Mouse (Mus musculus) limb, embryonic 12.5 days (tissue): ENCODE results near the gene Phf21a. TPM values are rescaled to one million over a fixed set of nuclear protein-coding genes. Genes with fewer than 3 reads are reported as not detected.
"Not testable (repeated sequence)": the region's sequence is repeated elsewhere in the genome, so short reads cannot be mapped to it uniquely, and the experiment has no call there.

Experiments used
- ATAC-seq: fragments of 200-750 bp; cut with Nextera tagmentation; 2 replicates; pipeline ENCODE4 v1.8.0; 2017; ENCODE audit warnings: low read depth, moderate TSS enrichment; ENCODE audit not compliant: insufficient number of reproducible peaks, insufficient read depth, low FRiP score, low TSS enrichment
- H3K27ac ChIP-seq: fragments of 300-500 bp; sonication (generic); 2 replicates; pipeline ENCODE4 v1.5.1; 2016; ENCODE audit warnings: mild to moderate bottlenecking, moderate library complexity
- H3K27me3 ChIP-seq: fragments of 300-500 bp; sonication (generic); 2 replicates; pipeline ENCODE4 v1.6.1; 2016; ENCODE audit warnings: mild to moderate bottlenecking, moderate library complexity
- H3K36me3 ChIP-seq: fragments of 300-500 bp; sonication (generic); 2 replicates; pipeline ENCODE4 v1.6.1; 2016; ENCODE audit warnings: mild to moderate bottlenecking, moderate library complexity
- H3K4me1 ChIP-seq: fragments of 300-500 bp; sonication (generic); replicated peaks from 2 replicates; pipeline ENCODE4 v1.6.1; 2016
- H3K4me2 ChIP-seq: fragments of 300-500 bp; sonication (generic); 2 replicates; pipeline ENCODE4 v1.6.1; 2016; ENCODE audit warnings: mild to moderate bottlenecking, moderate library complexity
- H3K4me3 ChIP-seq: fragments of 300-500 bp; sonication (generic); replicated peaks from 2 replicates; pipeline ENCODE4 v1.5.1; 2016; ENCODE audit warnings: mild to moderate bottlenecking
- H3K9ac ChIP-seq: fragments of 300-500 bp; sonication (generic); replicated peaks from 2 replicates; pipeline ENCODE4 v1.6.1; 2016; ENCODE audit warnings: mild to moderate bottlenecking, moderate library complexity
- H3K9me3 ChIP-seq: fragments of 300-500 bp; sonication (generic); 2 replicates; pipeline ENCODE4 v1.6.1; 2016; ENCODE audit warnings: mild to moderate bottlenecking, moderate library complexity
- WGBS: fragments of 180-500 bp; shearing (Covaris S2); methylation state at CpG from one replicate; pipeline ENCODE4 v1.1.7; 2016; 5-methylcytosine and 5-hydroxymethylcytosine counted together
- polyA plus RNA-seq: library from polyadenylated mRNA; unstranded; fragments of >200 nt; fragmentation: Nextera tagmentation; extraction: Ambion mirVana; gene quantifications from 2 replicates; pipeline ENCODE4 v1.2.1, GENCODE M21; 2016

Phf21a gene
- polyA plus RNA-seq, 1 experiment from 2014 or later = 34.2 TPM

GRCm38 (mm10) chr2:92082196-92082595 lies 10.7 kb upstream of the Phf21a start:
- peaks cover 3% of the 10 kb centered on the region; the same call in 1 of the 2 replicates for H3K4me1 ChIP-seq
- H3K4me2 ChIP-seq = no peak overlapping the region
- H3K9me3 ChIP-seq = no peaks in the 10 kb centered on the region
- H3K9ac ChIP-seq = no peak overlapping the region
- H3K36me3 ChIP-seq = no peaks in the 10 kb centered on the region
- H3K4me3 ChIP-seq = no peak overlapping the region
- 94% methylated on average over 4 of the region's 4 CpGs for WGBS
- H3K27ac ChIP-seq = no peak overlapping the region
- no peaks in the 10 kb centered on the region for H3K27me3 ChIP-seq
- no peak for ATAC-seq

- no peak for ATAC-seq
- Histone ChIP-seq H3K9me3 (no peaks in the 10 kb centered on the region), H3K9ac (no peak overlapping the region), H3K4me3 (no peak overlapping the region), H3K4me2 (no peak overlapping the region), H3K27me3 (no peaks in the 10 kb centered on the region), H3K27ac (no peak overlapping the region), H3K36me3 (no peaks in the 10 kb centered on the region), H3K4me1 (no peaks in the 10 kb centered on the region)
- 84% methylated on average over 1 of the region's 1 CpGs for WGBS
Measured at GRCm38 (mm10) chr2:92085721-92086120, 7.2 kb upstream of the Phf21a start.

- WGBS = 81% methylated on average over 4 of the region's 4 CpGs
- no peak overlapping the region for H3K4me3 ChIP-seq
- H3K9me3 ChIP-seq = no peaks in the 10 kb centered on the region
- no peak overlapping the region for H3K4me2 ChIP-seq
- no peak overlapping the region for H3K9ac ChIP-seq
- H3K36me3 ChIP-seq = no peaks in the 10 kb centered on the region
- no peak overlapping the region for H3K27ac ChIP-seq
- ATAC-seq = no peak
- H3K27me3 ChIP-seq = no peaks in the 10 kb centered on the region
- H3K4me1 ChIP-seq = no peaks in the 10 kb centered on the region
Measured at GRCm38 (mm10) chr2:92087065-92087464, 5.9 kb upstream of the Phf21a start.

GRCm38 (mm10) chr2:92089782-92090181 lies 3.1 kb upstream of the Phf21a start:
- no peak overlapping the region for H3K4me3 ChIP-seq
- no peak for ATAC-seq
- H3K4me2 ChIP-seq = no peak overlapping the region
- WGBS = 92% methylated on average over 4 of the region's 4 CpGs
- no peaks in the 10 kb centered on the region for H3K27me3 ChIP-seq
- no peak overlapping the region for H3K27ac ChIP-seq
- 0 out of 2 replicates have a peak, but pooled peaks cover 3% of the 10 kb centered on the region for H3K4me1 ChIP-seq
- no peak overlapping the region for H3K9ac ChIP-seq
- H3K36me3 ChIP-seq = no peaks in the 10 kb centered on the region
- no peaks in the 10 kb centered on the region for H3K9me3 ChIP-seq

GRCm38 (mm10) chr2:92093503-92093902 lies 586 bp downstream of the Phf21a start:
- H3K4me1 ChIP-seq, H3K36me3 ChIP-seq, H3K27me3 ChIP-seq, H3K9me3 ChIP-seq, H3K9ac ChIP-seq, H3K27ac ChIP-seq, ATAC-seq, H3K4me3 ChIP-seq, H3K4me2 ChIP-seq: not testable (repeated sequence)
- WGBS = 87% methylated on average over 2 of the region's 2 CpGs

GRCm38 (mm10) chr2:92094078-92094477 lies 1.2 kb downstream of the Phf21a start:
- ATAC-seq = no peak
- WGBS = 44% methylated on average over 8 of the region's 8 CpGs
- Histone ChIP-seq H3K4me3 (no peak overlapping the region), H3K4me1 (0 out of 2 replicates have a peak, but pooled peaks cover 3% of the 10 kb centered on the region), H3K9ac (no peak overlapping the region), H3K27ac (no peak overlapping the region), H3K9me3 (no peaks in the 10 kb centered on the region), H3K4me2 (no peak overlapping the region), H3K27me3 (no peaks in the 10 kb centered on the region), H3K36me3 (no peaks in the 10 kb centered on the region)

- H3K9me3 ChIP-seq = 0 out of 2 replicates have a peak, but pooled peaks cover 3% of the 10 kb centered on the region
- H3K9ac ChIP-seq = no peak overlapping the region
- no peak overlapping the region for H3K4me3 ChIP-seq
- 85% methylated on average over 6 of the region's 6 CpGs for WGBS
- ATAC-seq = no peak
- H3K4me1 ChIP-seq = no peaks in the 10 kb centered on the region
- H3K27me3 ChIP-seq = no peaks in the 10 kb centered on the region
- H3K4me2 ChIP-seq = no peak overlapping the region
- H3K27ac ChIP-seq = no peak overlapping the region
- no peaks in the 10 kb centered on the region for H3K36me3 ChIP-seq
Measured at GRCm38 (mm10) chr2:92100768-92101167, 7.9 kb downstream of the Phf21a start.

GRCm38 (mm10) chr2:92124523-92124922 lies 31.6 kb downstream of the Phf21a start:
- no peak overlapping the region for H3K4me2 ChIP-seq
- H3K4me3 ChIP-seq = no peak overlapping the region
- no peaks in the 10 kb centered on the region for H3K36me3 ChIP-seq
- H3K9me3 ChIP-seq = no peaks in the 10 kb centered on the region
- no peak overlapping the region for H3K27ac ChIP-seq
- no peaks in the 10 kb centered on the region for H3K27me3 ChIP-seq
- ATAC-seq = no peak
- H3K9ac ChIP-seq = no peak overlapping the region
- WGBS = 74% methylated on average over 5 of the region's 5 CpGs
- H3K4me1 ChIP-seq = no peaks in the 10 kb centered on the region

- Histone ChIP-seq H3K4me3 (no peak overlapping the region), H3K9me3 (no peaks in the 10 kb centered on the region), H3K27ac (no peak overlapping the region), H3K36me3 (no peaks in the 10 kb centered on the region), H3K4me1 (no peaks in the 10 kb centered on the region), H3K4me2 (no peak overlapping the region), H3K27me3 (no peaks in the 10 kb centered on the region), H3K9ac (no peak overlapping the region)
- 94% methylated on average over 8 of the region's 8 CpGs for WGBS
- ATAC-seq = no peak
Measured at GRCm38 (mm10) chr2:92125330-92125729, 32.4 kb downstream of the Phf21a start.

GRCm38 (mm10) chr2:92130071-92130470 lies 37.2 kb downstream of the Phf21a start:
- H3K27me3 ChIP-seq = no peaks in the 10 kb centered on the region
- no peak for ATAC-seq
- H3K4me2 ChIP-seq = no peak overlapping the region
- no peak overlapping the region for H3K27ac ChIP-seq
- 97% methylated on average over 7 of the region's 7 CpGs for WGBS
- no peaks in the 10 kb centered on the region for H3K36me3 ChIP-seq
- H3K9ac ChIP-seq = no peak overlapping the region
- H3K4me3 ChIP-seq = no peak overlapping the region
- no peaks in the 10 kb centered on the region for H3K4me1 ChIP-seq
- no peaks in the 10 kb centered on the region for H3K9me3 ChIP-seq

GRCm38 (mm10) chr2:92138736-92139135 lies 45.8 kb downstream of the Phf21a start:
- no peaks in the 10 kb centered on the region for H3K36me3 ChIP-seq
- H3K27me3 ChIP-seq = no peaks in the 10 kb centered on the region
- H3K27ac ChIP-seq = no peak overlapping the region
- H3K9ac ChIP-seq = no peak overlapping the region
- no peak overlapping the region for H3K4me3 ChIP-seq
- no peak for ATAC-seq
- peaks cover 17% of the 10 kb centered on the region for H3K4me1 ChIP-seq
- H3K9me3 ChIP-seq = no peaks in the 10 kb centered on the region
- no peak overlapping the region for H3K4me2 ChIP-seq

GRCm38 (mm10) chr2:92139365-92139764 lies 46.4 kb downstream of the Phf21a start:
- no peak overlapping the region for H3K4me3 ChIP-seq
- peaks cover 17% of the 10 kb centered on the region for H3K4me1 ChIP-seq
- ATAC-seq = no peak
- no peak overlapping the region for H3K27ac ChIP-seq
- no peaks in the 10 kb centered on the region for H3K27me3 ChIP-seq
- H3K36me3 ChIP-seq = no peaks in the 10 kb centered on the region
- H3K9ac ChIP-seq = no peak overlapping the region
- no peaks in the 10 kb centered on the region for H3K9me3 ChIP-seq
- H3K4me2 ChIP-seq = no peak overlapping the region
